Comparison of ENCODE assay signal across 10 mouse cellular contexts in the genomic region with DNA sequence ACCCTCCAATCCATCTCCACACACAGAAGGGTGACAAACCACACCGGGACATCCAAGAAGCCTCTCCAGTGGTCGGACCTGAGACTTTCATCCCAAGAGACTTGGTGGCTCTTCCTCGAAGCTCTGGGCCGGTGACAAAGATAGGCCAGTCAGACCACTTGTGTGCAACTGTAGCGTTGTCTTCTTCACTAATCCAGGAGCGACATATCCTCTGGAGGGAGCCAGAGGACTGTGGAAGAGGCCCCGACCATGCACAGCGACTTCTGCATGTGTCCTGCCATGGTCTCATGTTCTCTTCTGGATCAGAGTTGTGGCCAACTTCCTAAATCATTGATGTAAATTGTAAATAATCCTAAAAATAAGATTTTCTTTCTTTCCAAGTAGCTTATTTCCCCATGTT. TPM values are rescaled to one million over a fixed set of nuclear protein-coding genes. Genes with fewer than 3 reads are reported as not detected.
DNase-seq lines count a peak whose midpoint lies in the region; ATAC-seq and TF ChIP-seq lines count a peak whose summit lies in the region.
"Had no signal": no experiment of that assay in that cellular context is flagged by ENCODE, and none has a peak within 500 bp of the region (broad histone marks: within the 10 kb centered on the region; RNA-seq: fewer than 3 reads in every experiment).

No protein-coding gene starts in this region.

- H3K4me3 ChIP-seq in bone marrow, adult 2 months (replicated peaks; ENCODE audit: control insufficient read depth, low read depth, low read length): no peak overlapping the region
- H3K4me3 ChIP-seq in thymus, adult 2 months (ENCODE audit: control insufficient read depth, insufficient read depth, low read length): no peak overlapping the region
- H3K4me3 ChIP-seq: heart, embryonic 15.5 days had no signal

- no peak overlapping the region for H3K27ac ChIP-seq in bone marrow, adult 2 months (ENCODE audit: control insufficient read depth, insufficient read depth, low read depth, low read length, poor library complexity)
- H3K27ac ChIP-seq in thymus, adult 2 months (ENCODE audit: control insufficient read depth, insufficient read depth, low read length): no peak overlapping the region
- H3K27ac ChIP-seq: heart, embryonic 15.5 days had no signal

- DNase-seq in cerebellum, postnatal 10 days: peak; percentile 73 to 75
- no peak for DNase-seq in cerebellum, adult 9-10 months
- peak; percentile 67 for DNase-seq in 416B (ENCODE audit: low read depth)
- DNase-seq in layer of hippocampus, postnatal 14 days (ENCODE audit: low spot score in 2 of 2): peak; percentile 62 to 75
- peak; percentile 63 for DNase-seq in thymus, adult 2 months

- ATAC-seq in granulocyte monocyte progenitor cell, adult 5-6 weeks (replicated peaks; ENCODE audit: poor library complexity, severe bottlenecking): peak; percentile 95
- 0 out of 2 replicates have a peak, but pooled peaks have one; percentile 44 for ATAC-seq in megakaryocyte-erythroid progenitor cell, adult 5-6 weeks (replicated peaks; ENCODE audit: low FRiP score, low TSS enrichment, poor library complexity, severe bottlenecking)

- 34% methylated on average over 8 of the region's 8 CpGs for WGBS in bone marrow, adult 2 months
- 36% methylated on average over 8 of the region's 8 CpGs for WGBS in thymus, adult 2 months

- no peak for TF ChIP-seq POLR2A in bone marrow, adult 2 months (IDR thresholded peaks at IDR 0.05; ENCODE audit: borderline replicate concordance, control insufficient read depth, low read depth, low read length)
- TF ChIP-seq POLR2A in thymus, adult 2 months (IDR thresholded peaks at IDR 0.05; ENCODE audit: control insufficient read depth, extremely low read depth, insufficient read depth, low read length, poor library complexity): no peak

- H3K27me3 ChIP-seq in thymus, adult 2 months (ENCODE audit: control insufficient read depth, insufficient read depth, low read length): no peaks in the 10 kb centered on the region
- H3K27me3 ChIP-seq: heart, embryonic 15.5 days had no signal

- H3K4me1 ChIP-seq in bone marrow, adult 2 months (ENCODE audit: control insufficient read depth, insufficient read depth, low read length): no peaks in the 10 kb centered on the region
- H3K4me1 ChIP-seq in thymus, adult 2 months (replicated peaks; ENCODE audit: control insufficient read depth, insufficient read depth, low read length): peaks cover 9% of the 10 kb centered on the region
- H3K4me1 ChIP-seq: heart, embryonic 15.5 days had no signal

- peak; percentile 73 for TF ChIP-seq CTCF in bone marrow, adult 2 months (IDR thresholded peaks at IDR 0.05; ENCODE audit: control insufficient read depth, insufficient read depth, low read length)
- TF ChIP-seq CTCF in thymus, adult 2 months (IDR thresholded peaks at IDR 0.05; ENCODE audit: borderline replicate concordance, control insufficient read depth, extremely low read depth, insufficient read depth, low read length, poor library complexity): peak; percentile 51; the same call in 1 of the 2 replicates

- no peaks in the 10 kb centered on the region for H3K36me3 ChIP-seq in thymus, adult 2 months (ENCODE audit: control insufficient read depth, insufficient read depth, low read length)
- H3K36me3 ChIP-seq: G1E; heart, embryonic 15.5 days had no signal

RNA-seq across cellular contexts. Expression of a gene that starts 21.6 kb away (rescaled TPM):
- 32.7 and 44.7 TPM in 2 replicates for polyA plus RNA-seq in bone marrow, adult 2 months (2011; ENCODE audit: insufficient read depth, insufficient read length, low replicate concordance, missing spikeins)
- total RNA-seq in granulocyte monocyte progenitor cell, adult 5-6 weeks (2014; fragmentation: Nextera tagmentation): 154 and 182 TPM in 2 replicates
- 125 and 127 TPM in 2 replicates for total RNA-seq in granulocyte monocyte progenitor cell, adult 5-6 weeks (2017)
- 100 to 1,000 TPM; 183 to 185 TPM for total RNA-seq in layer of hippocampus, postnatal 14 days (2021)
- 153 and 194 TPM in 2 replicates for total RNA-seq in megakaryocyte-erythroid progenitor cell, adult 5-6 weeks (2014; fragmentation: Nextera tagmentation)
- 106 and 132 TPM in 2 replicates for total RNA-seq in megakaryocyte-erythroid progenitor cell, adult 5-6 weeks (2017)
- polyA plus RNA-seq in thymus, adult 2 months (2012; rRNA removed): 171 and 180 TPM in 2 replicates
